ENCODE assay signal across 13 mouse cellular contexts in the genomic region with DNA sequence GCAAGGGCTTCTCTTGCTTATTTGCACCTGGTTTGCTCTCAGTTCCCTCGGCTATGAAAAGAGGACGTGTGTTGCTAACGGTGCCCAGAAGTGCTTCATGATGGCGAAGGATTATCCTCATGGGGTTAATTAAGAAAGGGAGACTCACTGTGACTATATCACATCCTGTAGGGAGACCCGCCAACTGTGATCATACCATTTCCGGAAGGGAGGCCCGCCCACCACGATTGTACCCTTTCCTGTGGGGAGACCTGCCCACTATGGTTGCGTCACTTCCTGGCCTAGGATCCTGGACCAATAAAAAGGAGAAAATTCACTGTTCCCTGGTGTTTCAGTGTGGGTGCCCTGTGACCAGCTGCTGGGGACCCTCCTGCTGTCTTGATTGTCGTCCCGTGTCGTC. TPM values are rescaled to one million over a fixed set of nuclear protein-coding genes. Genes with fewer than 3 reads are reported as not detected.
A peak's percentile ranks its signal among the peaks of the same experiment; 100 is the strongest.
DNase-seq lines count a peak whose midpoint lies in the region; ATAC-seq and TF ChIP-seq lines count a peak whose summit lies in the region.
"Had no signal": no experiment of that assay in that cellular context is flagged by ENCODE, and none has a peak within 500 bp of the region (broad histone marks: within the 10 kb centered on the region; RNA-seq: fewer than 3 reads in every experiment).

No protein-coding gene starts in this region.

- H3K9ac ChIP-seq in midbrain, embryonic 13.5 days (replicated peaks), result no peak overlapping the region
- H3K9ac ChIP-seq: embryonic facial prominence, embryonic 13.5 days; heart, embryonic 13.5 days; neural tube, embryonic 15.5 days had no signal

- no peak overlapping the region for H3K4me3 ChIP-seq in C2C12 (ENCODE audit: insufficient read depth, poor library complexity, severe bottlenecking)
- peak overlapping the region; percentile 9 for H3K4me3 ChIP-seq in lung, adult 2 months (replicated peaks; ENCODE audit: extremely low read depth, low read depth, low read length)
- H3K4me3 ChIP-seq in midbrain, embryonic 13.5 days (replicated peaks), result no peak overlapping the region
- H3K4me3 ChIP-seq: embryonic facial prominence, embryonic 13.5 days; heart, embryonic 13.5 days; neural tube, embryonic 15.5 days had no signal

- no peak for TF ChIP-seq CTCF in C2C12 (IDR thresholded peaks at IDR 0.05; ENCODE audit: control insufficient read depth, insufficient read depth, insufficient read length)
- TF ChIP-seq CTCF in lung, adult 2 months (IDR thresholded peaks at IDR 0.05; ENCODE audit: insufficient read depth, low read length), result no peak

- peak; percentile 11; the same call in 1 of the 2 replicates for TF ChIP-seq POLR2A in lung, adult 2 months (IDR thresholded peaks at IDR 0.05; ENCODE audit: borderline replicate concordance, extremely low read depth, low read depth, low read length)

- no peaks in the 10 kb centered on the region for H3K27me3 ChIP-seq in C2C12 (ENCODE audit: control insufficient read depth, insufficient read depth, insufficient read length)
- no peaks in the 10 kb centered on the region for H3K27me3 ChIP-seq in midbrain, embryonic 13.5 days
- H3K27me3 ChIP-seq: embryonic facial prominence, embryonic 13.5 days; heart, embryonic 13.5 days; neural tube, embryonic 15.5 days had no signal

- peaks cover 60% of the 10 kb centered on the region for H3K36me3 ChIP-seq in C2C12 (ENCODE audit: control insufficient read depth, insufficient read depth)
- peaks cover 16% of the 10 kb centered on the region for H3K36me3 ChIP-seq in midbrain, embryonic 13.5 days
- H3K36me3 ChIP-seq: neural tube, embryonic 15.5 days had no signal

- peaks cover 19% of the 10 kb centered on the region for H3K79me3 ChIP-seq in C2C12 (ENCODE audit: low read depth)

- no peak overlapping the region for H3ac ChIP-seq in C2C12 (ENCODE audit: control insufficient read depth, insufficient read length, low read depth)

- peaks cover 55% of the 10 kb centered on the region for H3K79me2 ChIP-seq in C2C12 (ENCODE audit: control insufficient read depth, insufficient read depth)

- peak; percentile 21 for DNase-seq in adrenal gland, adult 8-10 months
- DNase-seq in adrenal gland, adult 18-20 months (ENCODE audit: low spot score in 2 of 2), result no peak
- peak; percentile 72 for DNase-seq in heart, adult 8-10 months (ENCODE audit: low spot score)
- peak; percentile 27 for DNase-seq in lung, adult 2 months
- no peak for DNase-seq in ovary, postnatal 36 days (ENCODE audit: low spot score)
- DNase-seq in cerebellum, adult 9-10 months, result no peak
- DNase-seq: B cell, adult 2 months had no signal

- ATAC-seq in midbrain, embryonic 13.5 days, result no peak

- no peak overlapping the region for H3K27ac ChIP-seq in midbrain, embryonic 13.5 days
- H3K27ac ChIP-seq: embryonic facial prominence, embryonic 13.5 days; heart, embryonic 13.5 days; macrophage; neural tube, embryonic 15.5 days had no signal

- no peak overlapping the region for H3K4me2 ChIP-seq in midbrain, embryonic 13.5 days (replicated peaks)
- H3K4me2 ChIP-seq: embryonic facial prominence, embryonic 13.5 days; heart, embryonic 13.5 days; neural tube, embryonic 15.5 days had no signal

- H3K4me1 ChIP-seq in lung, adult 2 months (ENCODE audit: control insufficient read depth, insufficient read depth, low read length), result peaks cover 5% of the 10 kb centered on the region; the same call in 1 of the 2 replicates
- 0 out of 2 replicates have a peak, but pooled peaks cover 3% of the 10 kb centered on the region for H3K4me1 ChIP-seq in midbrain, embryonic 13.5 days (replicated peaks)
- H3K4me1 ChIP-seq: heart, embryonic 13.5 days had no signal

- no peaks in the 10 kb centered on the region for H3K9me3 ChIP-seq in midbrain, embryonic 13.5 days
- H3K9me3 ChIP-seq: embryonic facial prominence, embryonic 13.5 days; neural tube, embryonic 15.5 days had no signal

- 55% methylated on average over 12 of the region's 12 CpGs for WGBS in lung, adult 2 months
- 92% methylated on average over 12 of the region's 12 CpGs for WGBS in midbrain, embryonic 13.5 days

TF ChIP-seq in C2C12, 6 proteins besides CTCF, POLR2A, EP300 and RAD21:
- TF ChIP-seq CEBPB (IDR thresholded peaks at IDR 0.05; ENCODE audit: low read depth) (peak; percentile 25), FOSL1 (IDR thresholded peaks at IDR 0.05; ENCODE audit: insufficient read depth, low read length, poor library complexity, severe bottlenecking) (no peak)
TF ChIP-seq in C2C12: peak in this region for 1.

RNA-seq across cellular contexts. Expression of a gene that starts 9.3 kb away (rescaled TPM):
- total RNA-seq in adrenal gland, adult 8-10 months (2022), result 1 to 10 TPM; 2.6 to 8.3 (median 6.3) TPM
- total RNA-seq in adrenal gland, adult 18-20 months (2021), result 1 to 10 TPM; 2.7 to 3.3 TPM
- 19.9 TPM for polyA plus RNA-seq in C2C12 (2012; fragmentation: generic; extraction: Trizol)
- total RNA-seq in heart, adult 8-10 months (2022), result 1 to 10 TPM; 1.1 to 1.6 (median 1.3) TPM
- 3.7 and 4.0 TPM in 2 replicates for polyA plus RNA-seq in lung, adult 2 months (2012; rRNA removed)
- polyA plus RNA-seq in midbrain, embryonic 13.5 days (2015; fragmentation: Nextera tagmentation; extraction: Ambion mirVana), result 19.8 and 21.1 TPM in 2 replicates

Comparison
In these comparisons a context has a peak if more than half of its experiments do, and no peak if none do; other contexts are left out.
1. DNase-seq: peak in adrenal gland, adult 8-10 months (single experiment), heart, adult 8-10 months (single experiment) and lung, adult 2 months (single experiment); none in adrenal gland, adult 18-20 months (0 of 2), ovary, postnatal 36 days (single experiment) and cerebellum, adult 9-10 months (single experiment).